Mouse (Mus musculus): ENCODE measurements around the gene Zfp949. TPM values are rescaled to one million over a fixed set of nuclear protein-coding genes. Genes with fewer than 3 reads are reported as not detected.

Zfp949 gene
- total RNA-seq (2021) = 10.6 and 11.1 TPM in 2 replicates
- long read RNA-seq, partial matches to known transcripts = 1 of 10 reads
- long read RNA-seq, other reads (novel, unspliced or antisense) = 5 of 10 reads

DNA sequence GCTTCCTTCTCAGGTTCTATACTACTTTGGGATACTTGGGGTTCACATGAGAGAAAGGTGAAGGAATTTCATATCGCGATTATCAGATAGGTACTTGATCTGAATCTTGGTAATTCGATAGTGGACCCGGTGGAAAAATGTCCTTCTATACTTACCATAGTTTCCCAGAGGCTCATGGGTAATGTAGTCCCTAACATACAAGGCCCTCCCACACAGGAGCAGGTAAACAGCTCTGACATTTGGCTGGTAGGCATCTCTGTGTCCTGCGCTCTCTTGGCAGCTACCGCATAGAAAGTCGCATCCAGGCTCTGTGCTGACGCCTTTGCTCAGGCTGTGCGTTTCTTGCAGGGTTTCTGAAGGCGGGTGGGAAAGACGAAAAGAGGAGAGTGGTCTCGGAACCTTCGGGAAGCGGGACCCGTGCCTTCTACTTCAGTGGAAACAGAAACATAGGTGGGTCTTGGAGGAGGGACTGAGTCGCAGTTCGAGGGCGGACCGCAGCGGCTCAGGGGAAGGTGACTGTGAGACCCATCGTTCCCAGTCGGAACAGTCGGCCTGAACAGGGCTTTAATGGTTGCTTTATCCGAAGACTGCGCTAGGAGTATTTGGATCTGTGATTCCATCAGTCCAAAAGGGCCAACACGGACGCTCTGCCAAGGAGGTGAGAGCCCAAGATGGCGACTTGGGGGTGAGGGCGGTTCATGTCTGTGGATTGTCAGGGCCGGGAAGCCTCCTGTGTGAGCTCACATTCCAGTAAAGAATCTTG lies at the start of gene Zfp949:
Zfp949 (plus strand) TSS at position 170 of the 763 bp plus-strand sequence.
- peak; percentile 30 for DNase-seq

DNA sequence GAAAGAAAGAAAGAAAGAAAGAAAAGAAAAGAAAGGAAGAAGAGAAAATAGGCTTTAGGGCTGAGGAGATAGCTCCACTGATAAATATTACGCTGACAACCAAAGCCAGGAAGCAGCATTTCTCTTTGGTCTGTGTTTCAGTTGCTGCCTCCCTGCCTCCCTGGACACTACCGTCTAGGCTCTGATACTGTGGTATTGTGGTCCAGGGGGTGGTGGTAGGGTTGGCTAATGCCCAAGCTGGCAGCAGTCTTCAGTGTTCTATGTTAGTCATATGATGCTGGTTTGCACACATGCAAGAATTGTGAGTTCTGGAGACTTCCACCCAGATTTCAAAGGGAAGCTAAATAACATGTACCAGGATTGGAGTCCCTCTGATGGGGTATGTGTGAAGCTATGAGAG lies 47.7 kb upstream of the Zfp949 start:
- DNase-seq = no peak

DNA sequence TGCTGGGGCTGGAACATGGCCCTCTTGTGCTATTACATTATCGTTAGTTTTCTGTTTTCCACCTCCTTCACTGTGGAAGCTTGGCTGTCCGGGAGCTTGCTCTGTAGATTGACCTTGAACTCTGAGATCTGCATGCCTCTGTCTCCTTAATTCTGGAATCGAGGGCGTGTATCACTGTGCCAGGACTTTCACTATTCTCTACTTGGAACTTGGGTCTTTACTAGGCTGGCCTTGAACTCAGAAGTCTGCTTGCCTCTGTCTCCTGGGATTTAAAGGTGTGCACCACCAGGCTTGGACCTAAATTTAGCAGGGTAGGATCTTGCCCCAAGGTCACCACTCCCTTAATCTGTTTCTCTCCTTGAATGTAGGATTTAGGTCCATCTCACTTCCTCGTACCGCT lies 46.0 kb upstream of the Zfp949 start:
- DNase-seq = no peak

DNA sequence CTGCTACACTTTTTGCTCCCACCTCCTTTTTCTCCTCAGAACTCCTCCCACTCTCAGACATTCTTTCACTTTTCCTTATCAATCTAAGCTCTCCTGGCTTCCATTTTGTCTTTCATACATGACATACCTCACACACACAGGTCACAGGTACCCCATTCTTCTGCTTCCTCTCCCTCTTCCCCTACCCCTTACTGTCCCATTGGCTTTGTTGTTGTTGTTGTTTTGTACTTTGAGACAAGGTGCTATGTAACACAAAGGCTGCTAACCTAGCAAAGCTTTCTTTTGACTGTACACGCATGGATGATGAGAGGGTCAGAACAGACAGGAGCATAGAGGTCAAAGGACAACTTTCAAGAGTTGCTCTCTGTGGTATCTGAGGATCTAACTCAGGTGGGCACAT lies 32.3 kb upstream of the Zfp949 start:
- no peak for DNase-seq

DNA sequence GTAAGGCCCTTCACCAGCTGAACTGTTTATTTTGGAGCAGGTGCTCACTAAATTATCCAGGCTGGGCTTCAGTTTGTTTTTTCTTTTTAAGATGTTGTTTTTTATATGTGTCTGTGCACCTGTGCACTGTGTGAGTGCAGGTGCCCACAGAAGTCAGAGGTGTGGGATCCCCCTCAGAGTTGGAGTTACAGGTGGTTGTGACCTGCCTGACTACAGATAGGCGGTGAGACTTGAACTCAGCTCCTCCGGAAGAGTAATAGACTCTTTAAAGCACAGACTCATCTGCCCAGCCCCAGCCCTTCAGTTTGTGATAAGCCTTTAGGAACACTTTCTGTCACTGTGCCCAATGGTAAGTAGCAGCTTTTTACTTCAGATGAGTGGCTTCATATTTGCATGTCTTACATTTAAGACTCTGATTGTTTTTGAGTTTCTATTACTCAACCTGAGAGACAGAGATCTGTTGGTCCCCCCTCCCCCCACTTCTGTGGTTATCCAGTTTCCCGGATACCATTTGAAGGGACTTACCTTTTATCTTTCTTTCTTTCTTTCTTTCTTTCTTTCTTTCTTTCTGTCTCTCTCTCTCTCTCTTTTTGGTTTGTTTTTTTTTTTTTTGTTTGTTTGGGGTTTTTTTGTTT lies 31.3 kb upstream of the Zfp949 start:
- DNase-seq = no peak

DNA sequence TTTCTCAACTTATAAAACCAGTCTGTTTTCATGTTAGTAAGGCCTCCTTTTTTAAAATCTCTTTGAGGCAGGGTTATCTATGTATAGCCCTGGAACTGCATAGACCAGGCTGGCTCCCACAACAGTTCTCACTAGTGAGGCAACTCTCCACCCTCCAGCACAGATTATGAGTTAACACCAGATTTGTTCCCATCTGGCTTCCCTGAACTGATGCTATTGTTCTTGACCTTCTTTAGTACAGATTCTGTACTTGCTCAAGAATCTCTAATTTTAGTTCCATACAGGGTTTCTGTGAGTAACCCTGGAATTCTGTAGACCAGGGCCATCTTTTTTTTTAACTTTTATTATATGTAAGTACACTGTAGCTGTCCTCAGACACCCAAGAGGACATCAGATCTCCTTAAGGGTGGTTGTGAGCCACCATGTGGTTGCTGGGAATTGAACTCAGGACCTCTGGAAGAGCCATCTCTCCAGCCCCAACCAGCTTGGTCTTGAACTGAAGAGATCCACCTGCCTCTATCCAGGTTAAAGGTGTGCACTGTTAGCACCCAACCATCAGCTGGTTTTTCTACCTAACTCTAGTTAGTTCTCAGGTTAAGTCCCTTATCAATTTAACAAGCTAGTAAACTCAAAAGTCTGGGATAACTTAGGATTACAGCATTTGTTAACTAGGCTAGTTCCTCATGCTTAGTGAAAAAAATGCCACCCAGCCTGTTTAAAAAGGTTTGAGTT lies 28.3 kb upstream of the Zfp949 start:
- DNase-seq = no peak

DNA sequence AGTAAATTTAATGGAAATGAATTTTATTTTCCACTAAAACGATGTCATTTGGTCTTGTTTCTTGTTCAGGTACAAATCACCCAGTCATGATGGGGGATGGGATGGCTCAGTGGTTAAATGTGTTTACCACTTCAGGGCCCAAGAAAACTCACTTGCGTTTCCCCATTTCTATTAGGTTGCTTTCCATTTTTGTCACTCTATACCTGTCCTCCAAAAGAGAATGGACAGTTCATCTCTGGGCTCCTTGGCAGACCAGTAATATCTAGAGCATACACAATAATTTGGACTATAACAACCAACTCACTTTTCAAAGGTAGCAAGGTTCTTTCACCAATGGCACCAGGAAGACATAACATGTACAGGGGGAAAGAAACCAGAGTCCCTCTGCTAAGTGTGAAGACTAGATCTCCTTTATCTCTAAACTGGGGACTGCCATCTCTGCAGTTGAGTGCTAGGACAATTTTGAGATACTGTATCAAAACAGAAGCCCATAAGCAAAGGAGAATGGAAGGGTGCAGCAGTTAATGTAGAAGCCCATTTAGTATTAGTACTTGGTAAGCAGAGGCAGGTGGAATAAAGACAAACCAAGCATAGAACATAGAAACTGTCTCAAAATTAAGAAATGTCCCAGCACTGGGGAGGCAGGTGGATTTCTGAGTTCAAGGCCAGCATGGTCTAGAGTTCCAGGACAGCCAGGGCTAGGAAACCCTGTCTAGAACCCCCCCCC lies 27.5 kb upstream of the Zfp949 start:
- no peak for DNase-seq

DNA sequence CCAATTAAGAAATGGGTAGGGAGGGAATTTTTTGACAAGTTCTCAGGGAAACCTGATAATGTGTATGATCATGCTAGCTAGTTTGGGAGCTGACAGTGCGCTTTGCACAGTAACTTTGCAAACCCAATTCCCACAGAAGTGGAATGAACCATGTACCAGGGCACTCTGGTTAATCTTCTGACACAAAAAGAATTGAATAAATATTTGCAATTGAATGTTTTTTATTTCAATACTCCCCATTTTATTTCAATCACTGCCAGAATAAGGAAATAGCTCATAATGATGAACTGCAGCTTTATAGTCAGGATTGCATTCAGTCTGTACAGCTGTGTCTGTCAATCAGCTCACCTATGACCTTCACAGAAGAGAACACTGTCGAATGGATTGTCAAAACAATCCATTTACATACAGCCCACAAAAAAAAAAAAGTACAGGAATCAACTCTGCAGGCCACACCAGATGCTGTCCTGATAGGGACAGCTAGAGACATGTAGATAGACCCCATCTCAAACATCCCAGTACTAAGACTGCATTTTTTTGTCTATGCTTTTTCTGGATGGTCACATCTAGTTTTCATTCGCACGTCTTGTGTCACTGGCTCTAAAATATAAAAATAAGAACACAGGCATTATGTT lies 26.9 kb upstream of the Zfp949 start:
- DNase-seq = no peak

DNA sequence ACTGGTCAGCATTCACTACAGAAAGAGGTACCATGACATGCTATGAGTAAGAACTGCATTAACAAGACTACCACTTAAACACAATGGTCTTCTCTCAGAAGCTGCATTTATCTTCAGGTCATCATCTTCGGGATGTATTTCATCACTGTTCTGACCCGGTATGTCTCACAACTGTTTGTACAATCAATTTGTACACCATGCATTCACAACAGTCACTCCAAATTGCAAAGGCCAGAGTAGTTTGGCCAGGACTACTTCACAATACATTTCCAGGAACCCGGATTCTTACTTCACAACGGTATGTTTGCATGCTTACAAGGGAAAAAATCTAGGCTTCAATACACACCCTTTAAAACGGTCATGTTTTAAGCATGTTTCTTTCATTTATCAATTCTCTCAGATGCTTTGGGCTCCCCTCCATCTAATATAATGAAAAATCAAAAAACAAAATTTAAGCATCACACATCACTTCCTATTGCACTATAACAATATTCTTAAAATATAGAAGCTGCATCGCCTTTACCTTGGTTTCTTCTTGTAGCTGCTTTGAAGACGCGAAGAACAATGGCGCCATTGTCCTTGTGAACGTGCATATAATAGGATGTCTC lies 25.8 kb upstream of the Zfp949 start:
- DNase-seq = no peak

DNA sequence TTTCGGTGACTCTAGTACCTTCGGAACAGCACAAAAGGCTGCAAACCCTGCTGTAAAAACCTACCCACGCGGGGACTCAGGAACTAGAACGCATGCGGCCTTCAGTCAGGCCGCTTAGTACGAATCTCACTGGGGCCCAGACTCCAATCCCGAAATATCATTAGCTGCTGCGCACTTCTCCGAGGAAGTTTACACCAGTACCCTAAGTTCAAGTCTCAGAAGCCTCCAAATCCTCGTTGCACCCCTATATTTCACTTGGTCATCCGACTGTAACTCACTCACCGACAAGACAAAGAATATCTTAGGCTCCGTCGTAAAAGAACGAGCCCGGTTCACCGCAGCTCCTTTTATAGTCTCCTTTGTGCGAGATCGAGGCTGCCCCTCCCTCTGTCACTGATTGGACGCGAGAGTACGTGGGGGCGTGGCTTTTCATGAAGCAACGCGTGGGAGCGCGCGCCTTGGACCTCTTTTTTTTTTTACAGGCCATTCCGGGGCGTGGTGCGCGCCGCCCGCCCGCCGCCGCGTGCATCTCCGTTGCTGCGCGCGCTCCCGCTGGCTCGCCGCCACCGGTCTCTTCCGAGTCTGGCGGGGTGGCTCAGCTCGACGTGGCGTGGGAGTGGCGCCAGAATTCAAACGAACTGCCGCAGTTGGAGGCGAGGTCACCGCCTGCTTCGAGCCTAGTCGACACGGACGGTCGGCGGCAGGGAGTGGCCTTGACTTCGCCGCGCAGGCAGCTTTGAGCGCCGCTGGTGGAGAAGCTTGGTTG lies 25.1 kb upstream of the Zfp949 start:
- peak; percentile 97 for DNase-seq

DNA sequence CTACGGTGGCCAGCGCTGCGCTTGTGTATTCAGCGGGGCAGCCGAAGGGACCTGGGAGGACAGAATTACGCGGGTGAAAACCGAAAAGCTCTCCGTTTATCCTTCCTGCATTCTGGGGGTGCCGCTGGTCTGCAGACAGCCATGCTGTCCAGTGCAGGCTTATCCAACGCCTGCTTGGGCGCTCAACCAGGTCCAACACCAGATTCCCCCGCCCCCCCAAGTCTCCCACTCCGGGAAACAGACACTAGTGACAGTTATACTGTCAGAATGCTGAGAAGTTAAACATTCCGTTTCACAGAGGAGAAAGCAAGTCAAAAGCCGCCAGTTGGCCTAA lies 24.5 kb upstream of the Zfp949 start:
- DNase-seq = no peak

DNA sequence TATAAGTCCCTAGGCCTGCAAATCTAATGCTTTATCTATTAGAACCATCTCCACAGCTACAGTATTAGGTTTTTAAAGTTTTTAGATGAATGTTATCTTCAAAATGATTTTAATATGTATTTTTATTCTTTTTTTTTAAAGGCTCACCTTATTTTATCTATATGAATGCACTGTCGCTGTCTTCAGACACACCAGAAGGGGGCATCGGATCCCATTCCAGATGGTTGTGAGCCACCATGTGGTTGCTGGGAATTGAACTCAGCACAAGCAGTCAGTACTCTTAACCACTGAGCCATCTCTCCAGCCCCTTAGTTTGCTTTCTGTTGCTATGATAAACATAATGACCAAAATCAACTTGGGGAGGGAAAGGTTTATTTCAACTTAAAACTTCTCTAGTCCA lies 23.5 kb upstream of the Zfp949 start:
- DNase-seq = no peak

DNA sequence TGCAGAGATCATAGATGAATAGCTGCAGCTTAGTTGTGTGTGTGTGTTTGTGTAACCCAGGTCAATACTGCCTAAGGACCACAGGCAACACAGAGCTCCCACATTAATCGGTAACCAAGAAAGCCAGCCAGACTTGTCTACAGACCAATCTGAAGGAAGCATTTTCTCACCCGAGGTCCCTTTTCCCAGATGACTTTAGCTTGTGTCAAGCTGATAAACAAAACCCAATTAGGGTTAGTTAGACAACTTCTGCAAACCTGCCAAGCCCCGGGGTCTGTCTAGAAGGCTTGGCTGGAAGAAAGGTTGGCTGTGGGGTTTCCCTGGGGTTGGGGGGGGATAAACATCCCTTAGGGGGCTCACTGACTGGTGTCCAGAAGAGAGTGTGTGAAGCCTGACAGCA lies 23.0 kb upstream of the Zfp949 start:
- no peak for DNase-seq

DNA sequence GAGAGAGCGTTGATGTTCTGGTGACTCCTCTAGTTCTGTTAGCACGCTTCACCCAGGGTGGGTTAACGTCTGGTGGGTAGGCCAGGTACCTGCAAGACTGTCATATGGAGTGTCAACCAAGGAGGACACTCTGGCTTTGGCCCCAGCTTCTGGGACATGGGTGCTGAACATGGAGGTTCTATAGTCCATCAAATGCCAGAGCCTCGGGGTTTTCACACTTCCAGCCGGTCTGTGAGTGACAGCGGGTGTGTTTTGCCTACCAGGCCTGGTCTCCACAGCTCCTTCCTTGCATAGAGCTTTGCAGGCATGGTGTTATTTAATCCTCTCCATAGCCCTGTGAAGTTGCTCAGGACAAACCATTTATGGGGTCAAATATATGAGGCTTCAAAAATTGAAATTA lies 22.5 kb upstream of the Zfp949 start:
- DNase-seq = no peak

DNA sequence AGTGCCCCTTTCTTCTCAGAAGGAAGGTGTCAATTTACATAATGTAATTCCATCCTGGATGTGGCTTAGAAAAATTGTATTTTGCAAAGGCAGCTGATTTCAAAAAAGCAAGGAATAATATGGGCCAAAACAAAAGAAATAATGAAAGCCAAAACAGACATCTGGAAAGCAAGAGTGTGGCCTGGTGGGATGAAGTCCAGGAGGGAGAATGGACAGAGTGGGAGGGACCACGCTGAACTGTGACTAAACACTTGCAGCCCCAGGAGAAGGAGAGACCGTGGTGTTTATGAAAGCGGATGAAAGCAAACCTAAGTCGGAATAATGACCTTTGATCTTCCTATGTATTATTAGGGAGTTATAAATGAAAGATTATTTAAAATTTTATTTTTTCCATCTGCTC lies 19.9 kb upstream of the Zfp949 start:
- DNase-seq = no peak

DNA sequence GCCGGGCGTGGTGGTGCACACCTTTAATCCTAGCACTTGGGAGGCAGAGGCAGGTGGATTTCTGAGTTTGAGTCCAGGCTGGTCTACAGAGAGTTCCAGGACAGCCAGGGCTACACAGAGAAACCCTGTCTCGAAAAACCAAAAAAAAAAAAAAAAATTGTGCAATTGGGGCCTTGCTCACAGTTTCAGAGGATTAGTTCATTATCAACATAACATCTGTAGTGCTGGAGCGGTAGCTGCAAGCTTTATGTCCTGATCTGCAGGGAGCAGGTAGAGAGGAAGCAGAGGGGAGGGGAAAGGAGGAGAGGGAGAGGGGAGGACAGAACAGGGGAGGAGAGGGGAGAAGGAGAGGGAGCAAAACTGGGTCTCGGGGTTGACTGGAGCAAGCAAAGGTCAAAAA lies 19.1 kb upstream of the Zfp949 start:
- DNase-seq = no peak

DNA sequence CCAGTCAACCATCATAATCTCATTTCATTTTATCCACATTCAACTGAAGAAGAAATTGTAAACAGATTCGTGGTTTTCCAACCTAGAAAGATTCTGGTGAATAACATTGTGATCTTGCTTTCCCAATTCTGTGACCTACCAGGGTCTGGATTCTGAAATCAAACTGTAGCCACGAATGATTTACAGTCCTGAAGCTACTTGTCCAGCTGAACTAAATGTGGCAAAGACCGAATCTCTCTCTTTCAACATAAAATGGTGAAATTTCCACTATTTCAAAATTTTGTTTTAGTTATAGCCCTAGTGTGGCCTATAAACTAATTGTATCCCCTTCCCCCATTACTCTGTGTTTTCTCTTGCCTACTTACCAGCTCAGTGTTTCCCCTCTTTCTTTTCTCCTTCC lies 18.2 kb upstream of the Zfp949 start:
- no peak for DNase-seq

DNA sequence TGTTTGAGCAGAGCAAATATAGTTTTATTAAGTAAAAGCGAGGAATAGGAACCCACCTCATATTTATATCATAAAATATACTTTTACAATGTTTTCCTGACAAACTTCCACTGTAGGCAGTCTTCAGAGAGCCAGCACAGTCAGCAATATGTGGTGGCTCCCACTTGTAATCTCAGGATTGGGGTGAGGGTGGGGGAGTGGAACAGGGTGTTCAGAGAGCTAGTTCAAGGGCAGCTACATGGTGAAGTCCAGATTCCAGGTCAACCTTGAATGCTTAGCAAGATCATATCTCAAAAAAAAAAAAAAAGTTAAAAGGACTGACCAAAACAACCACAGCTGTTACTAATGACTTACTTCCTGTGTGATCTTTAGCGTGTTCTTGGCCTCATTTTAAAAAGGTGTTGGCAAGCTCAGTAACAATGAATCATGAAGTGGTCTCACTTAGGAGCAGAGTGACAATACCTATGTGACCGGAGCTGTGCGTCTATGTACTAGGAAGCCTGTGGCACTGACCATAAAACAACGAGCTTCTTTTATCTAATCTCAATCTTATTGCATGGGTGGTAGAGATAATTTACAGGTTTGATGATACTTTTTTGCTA lies 17.7 kb upstream of the Zfp949 start:
- peak; percentile 19 for DNase-seq

DNA sequence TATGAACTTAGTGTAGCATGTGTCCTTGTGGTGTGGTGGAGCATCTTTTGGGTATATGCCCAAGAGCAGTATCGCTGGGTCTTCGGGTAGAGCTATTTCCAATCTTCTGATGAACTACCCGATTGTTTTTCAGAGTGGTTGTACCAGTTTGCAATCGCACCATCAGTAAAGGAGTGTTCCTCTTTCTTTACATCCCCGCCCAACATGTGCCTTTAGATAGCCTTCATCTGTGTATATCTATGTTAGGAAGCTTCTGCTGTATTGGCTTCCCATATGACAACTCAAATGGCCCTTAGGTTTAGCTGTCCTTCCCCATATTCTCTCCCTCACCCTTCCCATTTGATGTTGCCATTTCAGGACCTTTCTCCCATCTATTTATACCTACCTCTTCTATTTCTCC lies 13.7 kb upstream of the Zfp949 start:
- DNase-seq = no peak

DNA sequence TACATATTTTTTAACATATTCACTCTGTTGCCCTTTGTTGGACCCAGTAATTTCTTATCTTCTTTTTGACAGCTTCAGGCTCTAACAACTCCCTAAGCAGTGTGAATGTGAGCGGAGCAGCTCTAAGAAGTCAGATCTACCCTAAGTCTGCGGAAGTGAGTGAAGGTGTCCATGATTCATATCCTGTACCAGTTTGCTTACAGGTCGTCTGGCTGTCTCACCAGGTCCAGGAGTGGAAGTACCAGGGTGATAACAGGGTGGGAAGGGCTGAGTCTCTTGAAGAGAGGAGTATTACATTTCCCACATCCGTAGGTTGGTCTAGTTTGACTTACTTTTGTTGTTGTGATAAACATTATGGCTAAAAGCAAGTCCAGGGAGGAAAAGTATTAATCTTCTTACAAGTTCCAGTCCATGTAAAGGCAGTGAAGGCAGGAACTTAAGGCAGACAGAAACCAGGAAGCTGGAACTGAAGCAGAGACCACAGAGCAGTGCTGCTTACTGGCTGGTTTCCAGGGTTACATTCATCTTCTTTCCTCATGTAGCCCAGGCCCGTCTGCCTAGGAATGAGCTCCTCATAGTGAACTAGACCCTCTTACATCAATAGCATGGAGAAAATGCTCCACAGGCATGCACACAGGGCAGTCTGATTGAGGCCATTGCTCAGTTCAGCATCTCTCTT lies 8.1 kb upstream of the Zfp949 start:
- no peak for DNase-seq
